Mouse (Mus musculus): ENCODE measurements at regions not wholly inside any gene's neighbourhood (a gene's known extent, or its start where the extent isn't known, plus 50 kb on each side); places are given as distances from the start of the nearest gene placed in this dataset.

DNA sequence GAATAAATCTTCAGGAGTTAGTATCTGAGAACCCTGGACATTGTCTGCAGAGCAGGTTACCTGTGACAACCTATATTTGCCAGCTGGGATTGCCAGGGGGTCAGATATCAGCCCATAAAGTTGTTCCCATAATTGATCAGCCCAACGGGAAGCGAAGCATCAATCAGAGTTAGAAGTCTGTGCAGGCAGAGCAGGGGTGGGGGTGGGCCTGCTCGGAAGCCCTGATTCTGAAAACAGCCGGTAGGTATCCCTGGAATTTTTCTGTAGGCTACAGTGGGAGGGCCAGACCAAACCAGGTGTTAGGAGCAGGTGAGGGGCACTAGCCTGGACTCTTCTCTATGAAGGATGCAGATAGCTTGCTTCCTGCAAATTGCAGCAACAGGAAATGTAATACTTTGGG is 427.2 kb downstream of the Wdr11 start:
- no peak for DNase-seq (ENCODE audit: low spot score in 2 of 2)

DNA sequence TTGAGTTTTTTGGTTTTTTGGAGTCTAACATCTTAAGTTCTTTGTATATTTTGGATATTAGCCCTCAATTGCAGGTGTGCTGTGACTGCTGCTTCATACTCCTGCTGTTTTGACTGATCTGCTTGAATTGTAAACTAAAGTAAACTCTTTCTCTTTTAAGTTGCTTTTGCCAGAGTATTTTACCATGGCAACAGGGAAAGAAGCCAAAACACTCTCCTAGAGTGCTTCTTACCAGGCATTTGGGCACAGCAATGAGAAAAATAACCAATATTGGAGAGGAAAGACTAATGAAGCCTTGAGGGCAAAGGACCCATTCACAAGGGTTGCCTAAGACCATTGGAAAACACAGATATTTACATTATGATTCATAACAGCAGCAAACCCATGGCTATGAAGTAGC is 437.3 kb downstream of the Wdr11 start:
- no peak for DNase-seq (ENCODE audit: low spot score in 2 of 2)

DNA sequence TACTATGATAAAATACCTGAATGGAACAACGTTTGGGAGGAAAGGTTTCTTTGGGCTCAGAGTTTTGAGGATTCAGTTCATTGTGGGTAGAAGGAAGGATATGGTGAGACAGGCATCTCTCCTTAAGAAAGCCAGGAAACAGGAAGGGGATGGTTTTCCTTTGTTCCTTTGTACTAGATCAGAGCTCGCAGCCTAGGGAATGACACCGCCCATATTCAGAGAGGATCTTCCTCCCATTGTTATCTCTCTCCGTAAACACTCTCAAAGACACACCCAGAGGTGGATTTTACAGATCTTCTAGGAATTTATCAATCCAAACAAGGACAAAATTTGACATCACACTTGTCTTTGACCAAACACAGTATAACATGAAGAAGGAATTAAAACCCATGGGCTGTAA is 439.0 kb downstream of the Wdr11 start:
- no peak for DNase-seq (ENCODE audit: low spot score in 2 of 2)

DNA sequence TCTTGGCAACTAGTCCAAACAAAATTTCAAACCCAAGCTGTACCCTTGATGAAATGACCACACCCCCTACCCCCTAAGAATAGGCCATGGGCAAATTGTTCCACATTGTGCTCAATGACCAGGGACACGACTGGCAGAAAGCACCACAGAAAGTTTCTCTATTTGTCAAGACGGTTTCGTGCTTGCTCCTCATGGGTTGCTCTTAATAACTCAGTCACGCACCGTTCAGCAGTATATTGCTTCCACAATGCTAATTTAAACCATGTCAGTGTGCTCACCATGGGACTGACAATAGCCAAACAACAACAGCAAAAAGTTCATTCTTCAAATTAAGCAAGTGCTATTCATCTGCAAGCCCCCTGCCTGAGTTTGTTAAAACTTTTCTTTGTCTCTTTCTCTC is 444.6 kb downstream of the Wdr11 start:
- DNase-seq (ENCODE audit: low spot score in 2 of 2), result no peak

DNA sequence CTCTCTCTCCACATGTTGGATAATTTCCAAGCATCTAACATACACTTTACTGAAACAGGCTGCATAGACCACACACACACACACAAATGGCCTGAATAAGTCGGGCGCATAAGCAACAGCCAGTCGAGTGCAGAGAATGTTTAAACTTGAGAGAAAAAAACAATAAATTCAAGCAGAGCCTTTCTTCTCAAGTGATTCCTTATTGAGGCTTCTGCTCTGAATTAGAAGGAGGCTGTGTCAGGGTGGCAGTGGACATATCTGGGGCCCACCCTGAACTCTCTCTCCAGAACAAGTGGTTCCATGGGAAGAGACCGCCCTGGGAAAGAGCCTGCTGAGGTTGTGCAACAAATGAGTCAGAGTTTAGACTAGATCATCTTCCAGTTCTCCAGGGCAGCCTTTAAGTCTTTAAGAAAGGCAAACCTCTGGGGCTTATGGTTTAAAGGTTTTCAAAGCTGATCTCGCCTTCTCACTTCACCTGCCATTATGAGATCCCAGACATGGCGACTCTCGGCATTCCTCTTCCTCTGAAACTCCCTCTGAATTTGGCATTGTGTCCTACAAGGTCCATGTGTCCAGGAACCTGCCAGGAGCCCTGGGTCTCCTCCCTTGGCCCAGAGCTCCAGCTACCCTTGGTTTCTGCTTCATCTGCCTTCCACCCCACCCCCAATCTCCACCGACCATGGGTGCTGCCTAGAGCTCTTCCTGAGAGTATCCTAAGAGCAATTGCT is 445.3 kb downstream of the Wdr11 start:
- DNase-seq (ENCODE audit: low spot score in 2 of 2), result no peak

DNA sequence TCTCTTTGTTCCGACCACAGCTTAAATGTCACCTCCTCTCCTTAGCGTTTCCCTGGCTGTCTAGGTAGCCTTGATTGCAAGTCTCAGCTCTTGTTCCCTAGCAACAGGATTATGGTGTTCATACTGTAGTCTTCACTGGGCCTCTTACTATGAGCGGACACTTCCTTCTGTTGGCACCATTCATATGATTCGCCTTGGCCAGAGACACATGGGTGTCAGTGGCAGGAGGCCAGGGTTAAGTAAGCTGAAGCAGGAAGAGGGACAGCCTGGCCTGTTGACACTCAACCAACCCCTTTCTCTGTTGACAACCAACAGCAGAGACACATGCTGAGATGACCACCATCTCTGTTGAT is 445.9 kb downstream of the Wdr11 start:
- DNase-seq (ENCODE audit: low spot score in 2 of 2), result no peak

DNA sequence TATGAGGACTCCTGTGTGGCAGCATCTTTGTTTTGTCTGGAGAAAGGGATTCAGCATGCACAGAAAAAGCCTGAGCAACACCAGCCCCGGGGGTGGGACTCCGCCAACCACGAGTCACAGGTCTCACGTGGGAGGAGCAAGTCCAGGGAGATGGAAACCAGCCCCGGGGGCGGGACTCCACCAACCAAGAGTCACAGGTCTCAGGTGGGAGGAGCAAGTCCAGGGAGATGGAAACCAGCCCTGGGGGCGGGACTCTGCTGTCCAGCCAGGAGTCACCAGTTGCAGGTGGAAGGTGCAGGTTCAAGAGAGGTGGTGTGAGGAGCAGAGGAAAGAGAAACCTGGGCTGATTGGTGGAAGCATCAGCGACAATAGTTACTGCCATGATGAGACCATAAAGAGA is 448.9 kb downstream of the Wdr11 start:
- no peak for DNase-seq (ENCODE audit: low spot score in 2 of 2)

DNA sequence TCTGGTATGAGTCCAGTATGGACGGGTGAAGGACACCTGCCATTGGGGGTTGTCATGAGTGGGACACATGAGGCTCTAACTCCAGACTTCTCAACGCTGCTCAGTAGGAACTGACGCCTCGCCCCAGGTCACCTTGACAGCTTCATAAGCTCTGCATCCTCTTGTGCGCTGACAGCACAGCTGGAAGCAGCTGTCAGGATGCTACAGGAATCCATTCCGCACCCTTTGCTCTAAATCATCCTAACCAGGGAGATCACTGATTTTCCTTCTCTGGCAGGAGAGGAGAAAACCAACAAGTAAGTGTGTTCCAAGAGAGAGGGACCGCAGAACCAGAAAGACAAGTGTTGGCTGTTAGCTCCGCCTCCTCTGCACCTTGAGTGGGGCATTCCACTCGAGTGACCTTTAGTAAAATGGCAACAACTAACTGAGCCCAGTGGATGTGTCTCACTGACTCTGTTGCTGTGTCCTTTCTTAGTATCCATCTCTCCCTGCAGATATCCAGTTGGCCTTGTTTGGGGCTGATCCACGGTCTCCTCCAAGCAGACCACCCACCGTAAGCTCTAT is 449.8 kb downstream of the Wdr11 start:
- DNase-seq (ENCODE audit: low spot score in 2 of 2), result no peak

DNA sequence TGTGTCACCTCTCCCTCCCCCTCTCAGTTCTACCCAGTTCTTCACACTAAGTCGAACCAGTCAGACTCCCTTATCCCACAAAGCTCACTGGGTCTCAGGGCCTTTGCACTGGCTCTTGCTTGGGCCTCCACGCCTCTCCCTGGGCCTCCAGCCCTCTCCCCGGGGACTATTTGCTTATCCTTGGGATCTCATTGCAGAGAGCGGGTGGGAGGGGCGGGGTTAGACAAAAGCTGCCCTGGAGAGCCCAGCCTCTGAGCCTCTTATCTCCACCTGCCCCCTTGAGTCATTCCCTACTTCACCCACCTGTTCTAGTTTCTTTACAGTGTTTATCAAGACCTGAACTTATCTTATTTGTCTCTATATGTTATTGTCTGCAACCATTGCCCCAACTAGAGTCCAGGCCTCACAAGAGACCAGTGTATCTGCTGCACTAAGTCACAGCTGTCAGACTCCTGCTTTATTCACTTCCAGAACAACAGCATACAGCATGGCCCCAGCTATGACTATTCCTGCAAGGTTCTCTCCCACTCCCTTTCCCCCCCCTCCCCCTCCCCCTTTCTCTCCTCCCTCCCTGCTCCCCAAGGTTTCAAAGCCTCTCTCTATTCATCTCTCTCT is 450.7 kb downstream of the Wdr11 start:
- no peak for DNase-seq (ENCODE audit: low spot score in 2 of 2)

DNA sequence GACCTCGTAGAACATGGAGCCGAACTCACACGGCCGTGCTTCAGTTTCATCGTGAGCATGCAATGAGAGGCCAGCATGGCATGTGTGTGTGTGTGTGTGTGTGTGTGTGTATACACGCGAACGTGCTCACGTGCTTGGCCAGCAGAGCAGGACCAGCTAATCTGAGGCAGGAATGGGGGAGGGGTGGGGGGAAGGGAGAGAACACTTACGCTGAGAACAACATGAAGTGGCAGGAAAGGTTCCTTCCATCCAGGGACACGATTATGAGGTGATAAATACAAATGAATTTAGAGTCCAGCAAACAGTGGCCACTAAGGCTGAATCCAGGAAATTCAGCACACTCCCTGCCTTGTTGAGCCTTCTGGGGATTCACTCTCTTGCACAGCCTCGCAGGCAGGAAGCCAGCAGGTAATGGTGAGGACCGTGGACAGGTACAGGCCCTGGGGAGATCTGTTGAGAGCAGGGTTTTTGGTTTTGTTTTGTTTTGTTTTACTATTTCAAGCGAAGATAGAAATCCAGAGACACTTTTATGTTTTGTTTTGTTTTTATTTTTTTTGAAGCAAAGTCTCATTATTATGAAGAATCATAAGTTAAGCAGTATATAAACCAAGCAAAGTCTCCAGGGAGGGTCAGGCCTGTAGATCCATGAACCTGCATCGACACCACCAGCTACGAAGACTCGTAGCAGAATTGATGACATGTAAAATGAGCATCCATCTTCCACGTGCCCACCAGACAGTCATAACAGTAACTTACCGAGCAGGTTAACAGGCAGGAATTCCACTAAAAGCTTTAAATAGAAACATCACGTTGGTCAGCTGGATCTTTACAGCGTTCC is 452.0 kb downstream of the Wdr11 start:
- no peak for DNase-seq (ENCODE audit: low spot score in 2 of 2)

DNA sequence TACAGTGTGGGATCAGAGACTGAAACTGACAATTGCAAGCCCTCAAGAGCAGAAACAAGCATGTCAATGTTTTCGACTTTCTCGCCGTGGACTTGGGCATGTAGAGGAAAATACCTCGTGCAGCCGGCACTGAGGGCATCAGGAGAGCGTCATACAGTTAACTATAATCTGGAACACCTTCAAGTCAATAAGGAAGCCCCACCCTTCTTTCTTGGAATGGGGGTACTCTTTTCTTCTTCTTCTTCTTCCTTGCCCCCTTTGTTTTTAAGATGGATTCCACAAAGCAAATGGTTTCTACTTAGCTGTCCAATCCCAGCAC is 452.5 kb downstream of the Wdr11 start:
- DNase-seq (ENCODE audit: low spot score in 2 of 2), result no peak

DNA sequence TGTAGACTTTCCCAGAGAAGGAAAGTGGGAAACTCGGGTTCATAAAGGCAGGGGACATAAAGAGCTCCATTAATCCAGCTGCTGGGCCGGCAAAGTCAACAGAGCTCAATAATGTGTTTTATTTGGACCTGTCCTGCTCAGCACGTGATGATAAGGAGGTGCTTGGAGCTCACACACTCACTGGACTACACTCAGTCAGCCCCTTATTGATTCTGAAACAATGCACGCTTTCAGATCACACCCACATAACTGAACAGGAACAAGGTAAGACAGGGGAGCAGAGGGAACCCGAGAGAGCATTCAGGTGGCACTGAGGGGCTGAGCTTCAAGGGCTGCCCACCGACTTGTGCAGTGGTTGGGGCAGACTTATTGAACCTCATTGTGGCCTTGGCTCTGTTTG is 452.9 kb downstream of the Wdr11 start:
- no peak for DNase-seq (ENCODE audit: low spot score in 2 of 2)

DNA sequence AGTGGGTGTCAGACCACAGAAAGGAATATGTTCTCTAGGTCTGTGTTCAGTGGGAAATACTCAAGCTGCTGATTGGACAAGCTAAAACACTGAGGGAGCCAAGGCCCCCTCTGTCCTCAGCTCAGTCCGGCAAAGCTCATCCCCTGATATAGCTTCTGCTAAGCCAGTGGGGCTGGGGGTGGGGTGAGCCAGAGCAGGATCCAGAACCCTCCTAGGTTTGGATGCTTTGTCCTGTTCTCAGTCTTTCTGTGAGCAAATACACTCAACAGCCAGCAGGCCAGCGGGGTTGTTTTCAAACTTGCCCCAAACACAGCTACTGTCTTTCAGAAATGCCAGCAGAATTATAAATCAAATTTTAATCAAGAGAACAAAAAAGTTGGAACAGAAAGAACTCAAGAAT is 454.4 kb downstream of the Wdr11 start:
- DNase-seq (ENCODE audit: low spot score in 2 of 2), result no peak

DNA sequence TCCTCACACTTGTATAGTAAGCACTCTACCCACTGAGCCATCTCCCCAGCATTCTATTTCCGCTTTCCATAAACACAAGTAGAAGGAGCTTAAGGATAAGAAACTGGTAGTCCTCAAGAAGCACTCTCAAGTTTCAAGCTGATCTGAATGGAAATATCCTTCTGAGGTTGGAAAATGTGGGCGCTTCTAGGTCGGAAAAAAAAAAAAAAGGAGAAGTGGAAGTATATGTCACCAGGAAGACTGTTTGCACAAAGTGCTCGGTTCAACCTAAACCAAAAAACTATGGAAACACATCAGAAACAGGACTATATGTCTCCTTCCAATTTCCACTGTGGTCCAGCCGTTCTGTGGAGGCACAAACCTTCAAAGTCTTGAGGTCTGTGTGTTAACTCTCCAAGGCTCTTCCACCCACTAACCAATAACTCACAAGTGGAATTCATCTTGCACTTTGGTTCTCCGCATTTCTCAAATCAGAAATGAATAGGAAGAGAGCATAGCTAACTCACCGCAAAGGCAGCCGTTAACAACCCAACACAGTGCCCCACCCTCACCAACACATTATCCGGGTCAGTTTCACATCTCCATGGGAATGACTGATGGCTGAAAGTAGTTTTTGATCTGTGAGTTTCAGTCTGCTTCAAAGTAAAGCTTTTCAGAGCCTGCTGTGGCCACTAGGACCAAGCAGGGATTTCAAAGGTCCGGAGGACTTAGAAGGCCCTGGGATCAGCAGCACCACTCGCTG is 455.8 kb downstream of the Wdr11 start:
- DNase-seq (ENCODE audit: low spot score in 2 of 2), result no peak

DNA sequence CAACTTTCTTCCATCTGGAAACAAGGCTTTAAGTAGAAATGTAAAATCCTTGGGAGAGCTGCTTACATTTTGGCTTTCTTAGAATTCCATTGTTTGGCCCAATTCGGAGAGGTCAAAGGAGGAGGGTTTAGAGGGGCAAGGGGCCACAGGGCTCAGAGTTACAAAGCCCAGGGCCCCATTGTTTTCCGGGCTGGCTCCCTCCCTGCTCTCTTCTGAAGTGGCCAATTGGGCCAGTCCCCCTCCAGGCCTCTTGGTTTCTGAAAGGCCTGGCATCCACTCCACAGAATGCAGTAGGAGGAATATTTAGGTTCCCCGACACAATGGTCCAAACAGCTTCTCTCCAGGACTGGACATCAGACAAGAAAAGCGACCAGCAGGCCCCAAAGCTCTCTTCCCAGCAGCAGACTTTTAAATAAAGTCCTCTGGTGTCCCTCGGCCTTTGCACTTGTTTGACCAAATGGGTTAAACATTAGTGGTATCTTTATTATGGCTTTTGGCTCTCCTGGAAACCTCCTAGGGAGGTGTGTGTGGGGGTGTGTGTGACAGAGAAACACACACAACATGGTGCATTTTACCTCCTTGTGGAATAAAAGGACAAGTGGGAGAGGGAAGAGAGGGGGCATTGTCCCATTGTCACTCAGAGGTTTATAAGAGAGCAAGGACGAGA is 456.6 kb downstream of the Wdr11 start:
- DNase-seq (ENCODE audit: low spot score in 2 of 2), result no peak

DNA sequence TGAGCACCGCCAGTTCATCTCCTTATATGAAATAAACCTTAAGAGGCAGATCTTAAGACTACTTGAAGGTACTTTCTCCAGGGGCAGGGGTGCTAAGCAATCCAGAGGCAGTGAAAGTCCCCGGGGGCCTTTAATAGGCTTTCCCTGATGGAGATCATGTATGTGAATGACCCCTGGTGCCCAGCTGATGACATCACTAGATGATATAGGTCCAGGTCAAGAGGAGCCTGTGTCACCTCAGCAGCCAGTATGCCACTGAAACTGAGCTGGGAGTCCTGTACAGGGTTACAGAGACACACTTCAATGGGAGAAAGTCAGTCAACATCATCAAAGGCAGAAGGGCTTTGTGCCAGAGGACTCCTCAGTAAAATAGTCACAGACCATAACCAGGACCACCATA is 457.8 kb downstream of the Wdr11 start:
- DNase-seq (ENCODE audit: low spot score in 2 of 2), result no peak

DNA sequence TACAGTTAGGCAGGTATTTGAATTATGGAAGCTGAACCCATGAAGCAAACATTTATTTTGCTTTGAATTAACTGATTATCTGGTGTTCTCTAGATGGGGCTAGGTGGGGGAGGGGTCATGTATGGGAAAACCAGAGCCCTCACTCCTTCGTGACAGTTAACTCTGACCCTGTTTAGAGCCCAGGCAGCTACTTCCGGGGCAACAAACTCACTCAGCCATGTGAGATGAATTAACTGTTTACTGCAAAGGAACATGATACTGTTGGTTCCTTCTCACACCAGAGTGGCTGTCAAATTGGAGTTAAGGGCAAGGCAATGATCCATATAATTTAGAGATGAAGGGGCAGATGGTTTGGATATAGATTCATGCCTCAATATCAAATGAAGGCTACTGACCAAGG is 458.5 kb downstream of the Wdr11 start:
- DNase-seq (ENCODE audit: low spot score in 2 of 2), result no peak

DNA sequence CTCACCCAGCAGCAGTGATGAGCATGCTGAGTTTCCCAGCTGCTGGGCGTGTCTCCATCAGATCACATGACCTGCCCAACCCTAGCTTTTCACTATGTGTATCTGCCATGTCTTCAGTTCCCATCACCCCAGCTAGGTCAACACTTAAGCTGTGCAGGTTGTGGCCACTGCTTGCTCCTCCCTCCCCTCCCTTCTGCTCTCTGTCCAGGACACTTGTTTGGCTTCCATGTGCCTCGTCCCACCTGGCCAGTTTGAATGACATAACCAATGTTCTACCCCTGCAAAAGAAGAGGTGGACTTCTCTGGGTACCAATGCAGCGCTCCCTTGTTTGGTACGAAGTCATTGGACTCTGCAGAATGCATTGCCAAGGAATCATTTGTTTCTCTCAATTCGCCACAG is 460.7 kb downstream of the Wdr11 start:
- no peak for DNase-seq (ENCODE audit: low spot score in 2 of 2)

DNA sequence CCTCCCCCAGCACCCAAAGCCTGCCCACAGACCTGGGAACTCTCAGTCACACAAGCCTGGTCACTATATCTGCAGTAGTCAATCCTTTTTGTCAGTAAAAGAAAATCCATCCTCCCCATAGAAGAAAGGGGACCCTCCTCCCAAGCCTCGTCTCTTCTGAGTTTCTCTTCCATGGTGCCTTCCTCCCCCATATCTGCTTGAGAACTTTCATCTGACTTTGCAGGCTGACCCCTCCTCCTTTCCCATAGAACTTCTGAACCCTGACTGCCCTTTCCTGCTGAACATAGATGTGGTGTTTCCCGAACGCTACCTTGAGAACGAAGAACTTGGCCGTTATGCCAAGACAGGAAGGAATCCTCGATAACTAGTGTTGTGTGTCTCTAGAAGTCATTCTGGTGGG is 462.5 kb downstream of the Ate1 start:
- DNase-seq (ENCODE audit: low spot score in 2 of 2), result no peak

DNA sequence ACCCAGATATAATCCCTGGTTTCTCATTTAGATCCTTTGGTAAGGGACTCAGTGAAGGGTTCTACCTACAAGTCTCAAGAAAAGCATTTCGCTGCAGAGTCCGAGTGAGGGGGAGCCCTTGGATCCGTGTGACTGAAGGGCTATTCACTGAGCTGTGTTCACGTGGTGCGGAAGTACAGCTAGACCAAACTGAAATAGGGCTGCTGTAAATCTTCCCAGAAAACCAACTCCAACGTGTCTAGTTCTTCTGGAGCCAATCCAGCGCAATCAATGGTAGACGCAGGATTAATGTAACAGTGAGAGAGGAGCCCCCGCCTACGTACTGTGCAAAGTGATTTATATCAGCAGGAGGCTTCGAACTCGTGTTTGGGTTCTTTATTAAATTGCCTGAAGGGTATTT is 461.9 kb downstream of the Ate1 start:
- no peak for DNase-seq (ENCODE audit: low spot score in 2 of 2)

Measured in adrenal gland, postnatal 4 days (tissue).